Mouse (Mus musculus) lung, embryonic 14.5 days (tissue): ENCODE results near the gene Fuom. TPM values are rescaled to one million over a fixed set of nuclear protein-coding genes. Genes with fewer than 3 reads are reported as not detected.

Experiments
- ATAC-seq: fragments of 200-750 bp; cut with Nextera tagmentation; 2 replicates; pipeline ENCODE4 v1.8.0; 2017; ENCODE audit warnings: mild to moderate bottlenecking, moderate TSS enrichment, moderate library complexity; ENCODE audit not compliant: insufficient read depth
- DNase-seq: peaks from one replicate; pipeline ENCODE4 v3.0.0-alpha.2; 2015
- H3K27ac ChIP-seq: fragments of 300-500 bp; sonication (generic); 2 replicates; pipeline ENCODE4 v1.5.1; 2014; ENCODE audit warnings: low read depth, mild to moderate bottlenecking, moderate library complexity
- H3K27me3 ChIP-seq: fragments of 300-500 bp; sonication (generic); 2 replicates; pipeline ENCODE4 v1.6.1; 2014; ENCODE audit warnings: low read length, control low read depth; ENCODE audit not compliant: insufficient read depth
- H3K36me3 ChIP-seq: fragments of 300-500 bp; sonication (generic); 2 replicates; pipeline ENCODE4 v1.6.1; 2014; ENCODE audit warnings: control low read depth; ENCODE audit not compliant: insufficient read depth
- H3K4me1 ChIP-seq: fragments of 300-500 bp; sonication (generic); 2 replicates; pipeline ENCODE4 v1.6.1; 2014; ENCODE audit warnings: antibody characterized with exemption, control low read depth; ENCODE audit not compliant: insufficient read depth
- H3K4me2 ChIP-seq: fragments of 300-500 bp; sonication (generic); 2 replicates; pipeline ENCODE4 v1.6.1; 2014; ENCODE audit warnings: mild to moderate bottlenecking
- H3K4me3 ChIP-seq: fragments of 300-500 bp; sonication (generic); 2 replicates; pipeline ENCODE4 v1.5.1; 2014; ENCODE audit warnings: low read depth, low read length
- H3K9ac ChIP-seq: fragments of 300-500 bp; sonication (generic); 2 replicates; pipeline ENCODE4 v1.6.1; 2014
- H3K9me3 ChIP-seq: fragments of 300-500 bp; sonication (generic); 2 replicates; pipeline ENCODE4 v1.6.1; 2016; ENCODE audit warnings: low read depth, low read length, control low read depth
- CTCF ChIP-seq: IDR thresholded peaks from 2 replicates; pipeline ENCODE4 v1.5.1; 2016; ENCODE audit warnings: antibody characterized with exemption, low read depth
- WGBS: fragments of 180-500 bp; shearing (Covaris S2); extraction: QIAGEN DNeasy Blood & Tissue Kit; methylation state at CpG from one replicate; pipeline ENCODE4 v1.1.7; 2014; 5-methylcytosine and 5-hydroxymethylcytosine counted together
- polyA plus RNA-seq: library from polyadenylated mRNA; unstranded; fragments of >200 nt; fragmentation: Nextera tagmentation; extraction: Ambion mirVana; gene quantifications from 2 replicates; pipeline ENCODE4 v1.2.1, GENCODE M21; 2014

Gene Fuom
- polyA plus RNA-seq, 1 experiment from 2014 or later: 10.5 TPM

DNA sequence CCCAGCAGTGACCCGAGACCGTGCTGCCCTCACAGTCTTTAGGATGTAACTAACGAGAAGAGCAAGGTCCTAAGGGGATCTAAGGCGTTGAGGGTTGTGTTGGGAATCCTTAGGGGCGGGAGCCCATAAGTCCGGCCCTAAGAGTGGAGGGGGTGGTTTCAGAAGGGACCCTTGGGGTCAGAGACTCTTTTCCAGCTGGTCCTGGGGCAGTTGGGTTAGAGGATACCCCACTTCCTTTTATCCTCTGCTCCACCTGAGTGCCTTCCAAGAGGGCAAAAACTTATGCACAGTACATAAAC lies 40.5 kb downstream of the Fuom start:
- H3K4me3 ChIP-seq: peak overlapping the region; percentile 36; the same call in 1 of the 2 replicates
- H3K9me3 ChIP-seq: no peaks in the 10 kb centered on the region
- 0 out of 2 replicates have a peak, but pooled peaks cover 6% of the 10 kb centered on the region for H3K4me1 ChIP-seq
- WGBS: 4% methylated on average over 6 of the region's 6 CpGs
- DNase-seq (no peak), ATAC-seq (no peak)
- H3K27me3 ChIP-seq: peaks cover 67% of the 10 kb centered on the region
- H3K27ac ChIP-seq: no peak overlapping the region
- no peak overlapping the region for H3K9ac ChIP-seq
- no peak for TF ChIP-seq CTCF
- H3K36me3 ChIP-seq: no peaks in the 10 kb centered on the region
- peak overlapping the region; percentile 74 for H3K4me2 ChIP-seq

DNA sequence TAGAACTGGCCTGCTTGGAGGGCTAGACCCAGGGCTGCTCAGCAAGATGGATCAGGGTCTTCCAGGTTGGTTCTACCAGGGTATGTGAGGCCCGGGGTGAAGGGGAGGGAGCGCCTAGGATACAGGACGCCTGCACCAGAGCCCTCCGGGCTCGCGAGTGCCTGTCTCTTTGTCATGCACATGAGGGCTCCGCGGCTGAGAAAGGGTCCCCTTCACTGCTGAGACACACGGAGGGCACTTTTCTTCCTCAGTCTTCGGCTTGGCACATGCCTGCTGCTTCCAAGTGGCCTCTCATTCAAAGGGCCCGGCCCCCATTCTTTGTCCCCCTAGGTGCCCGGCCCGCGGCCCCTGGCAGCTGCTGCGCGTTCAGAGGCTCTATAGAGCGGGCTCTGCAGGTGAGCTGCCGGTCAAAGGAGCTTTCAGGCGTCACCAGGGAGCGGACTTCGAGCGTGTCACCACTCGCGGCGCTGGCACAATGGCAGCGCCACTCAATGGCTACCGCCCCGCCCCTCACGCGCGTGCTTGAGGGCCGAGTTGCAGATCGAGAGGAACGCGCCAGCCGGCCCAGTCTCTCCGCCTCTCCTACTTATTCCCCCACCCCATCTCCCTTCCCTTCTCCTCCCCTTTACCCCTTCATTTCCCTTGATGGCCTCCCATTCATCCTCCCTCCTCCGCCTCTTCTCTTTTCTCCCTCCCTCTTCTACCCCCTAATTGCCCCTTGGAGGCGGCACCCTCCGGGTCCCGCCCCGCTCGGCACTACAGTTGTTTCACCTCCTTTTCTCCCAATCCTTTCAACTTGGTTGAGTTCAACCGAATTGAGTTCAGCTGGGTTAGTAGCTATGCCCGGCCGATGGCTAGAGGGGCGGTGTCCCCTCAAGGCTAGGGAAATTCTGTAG lies 41.1 kb downstream of the Fuom start:
- Histone ChIP-seq H3K4me1 (0 out of 2 replicates have a peak, but pooled peaks cover 6% of the 10 kb centered on the region), H3K4me2 (peak overlapping the region; percentile 74), H3K27me3 (peaks cover 68% of the 10 kb centered on the region), H3K36me3 (no peaks in the 10 kb centered on the region), H3K9ac (peak overlapping the region; percentile 40), H3K9me3 (no peaks in the 10 kb centered on the region), H3K4me3 (peak overlapping the region; percentile 36), H3K27ac (no peak overlapping the region)
- WGBS: 2% methylated on average over 47 of the region's 47 CpGs
- ATAC-seq (peak; percentile 29; the same call in 1 of the 2 replicates), DNase-seq (peak; percentile 70)
- TF ChIP-seq CTCF: no peak

DNA sequence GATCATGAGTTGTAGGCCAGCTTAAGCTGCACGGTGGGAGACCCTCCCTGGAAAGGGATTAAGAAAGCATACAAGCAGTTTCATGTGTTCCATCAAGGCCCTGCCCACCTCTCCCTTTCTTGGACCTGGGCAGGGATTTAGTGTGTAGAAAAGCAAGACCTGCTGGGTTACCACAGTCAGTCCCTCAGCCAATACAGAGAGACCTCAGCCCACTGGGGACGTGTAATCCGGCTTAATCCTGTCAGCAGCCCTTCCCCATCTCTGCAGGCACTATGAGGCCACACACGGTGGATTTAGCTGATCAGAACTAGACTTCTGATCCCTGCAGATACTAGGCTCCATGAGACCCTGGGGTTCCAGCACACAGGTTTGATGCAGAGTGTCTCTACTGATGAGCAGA lies 42.6 kb downstream of the Fuom start:
- H3K27me3 ChIP-seq: peaks cover 72% of the 10 kb centered on the region

DNA sequence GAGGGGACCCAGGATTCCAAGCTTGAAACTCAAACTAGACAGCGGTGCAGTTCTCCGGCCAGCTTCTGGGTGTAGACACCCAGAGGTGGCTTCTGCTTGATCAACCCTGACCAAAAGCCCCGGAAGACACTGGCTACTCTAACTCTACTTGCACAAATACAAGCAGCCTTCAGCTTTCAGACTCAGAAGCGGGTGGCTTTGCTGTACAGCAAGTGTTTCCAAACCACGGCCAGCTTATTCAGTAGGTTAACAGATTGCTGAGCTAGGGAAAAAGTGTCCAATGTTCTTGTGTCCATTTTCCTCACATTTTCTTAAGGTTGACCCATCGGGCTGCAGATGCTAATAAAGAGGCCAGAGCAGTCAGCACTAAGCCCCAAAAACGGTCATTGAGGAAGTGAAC lies 43.7 kb downstream of the Fuom start:
- TF ChIP-seq CTCF: no peak
- Histone ChIP-seq H3K4me2 (peak overlapping the region; percentile 78), H3K4me3 (peak overlapping the region; percentile 42), H3K4me1 (0 out of 2 replicates have a peak, but pooled peaks cover 6% of the 10 kb centered on the region), H3K27me3 (peaks cover 71% of the 10 kb centered on the region), H3K9ac (peak overlapping the region; percentile 42; the same call in 1 of the 2 replicates), H3K36me3 (no peaks in the 10 kb centered on the region), H3K9me3 (no peaks in the 10 kb centered on the region), H3K27ac (no peak overlapping the region)
- WGBS: 26% methylated on average over 7 of the region's 7 CpGs
- ATAC-seq: no peak
- peak; percentile 5 for DNase-seq

More for the DNA sequence above, 42.6 kb downstream of the Fuom start:
- no peak for TF ChIP-seq CTCF
- no peak for ATAC-seq
- no peaks in the 10 kb centered on the region for H3K9me3 ChIP-seq
- WGBS: 27% methylated on average over 4 of the region's 4 CpGs
- no peak overlapping the region for H3K9ac ChIP-seq
- no peak overlapping the region for H3K27ac ChIP-seq
- H3K36me3 ChIP-seq: no peaks in the 10 kb centered on the region
- no peak overlapping the region for H3K4me3 ChIP-seq
- H3K4me2 ChIP-seq: no peak overlapping the region
- 0 out of 2 replicates have a peak, but pooled peaks cover 6% of the 10 kb centered on the region for H3K4me1 ChIP-seq
- no peak for DNase-seq

DNA sequence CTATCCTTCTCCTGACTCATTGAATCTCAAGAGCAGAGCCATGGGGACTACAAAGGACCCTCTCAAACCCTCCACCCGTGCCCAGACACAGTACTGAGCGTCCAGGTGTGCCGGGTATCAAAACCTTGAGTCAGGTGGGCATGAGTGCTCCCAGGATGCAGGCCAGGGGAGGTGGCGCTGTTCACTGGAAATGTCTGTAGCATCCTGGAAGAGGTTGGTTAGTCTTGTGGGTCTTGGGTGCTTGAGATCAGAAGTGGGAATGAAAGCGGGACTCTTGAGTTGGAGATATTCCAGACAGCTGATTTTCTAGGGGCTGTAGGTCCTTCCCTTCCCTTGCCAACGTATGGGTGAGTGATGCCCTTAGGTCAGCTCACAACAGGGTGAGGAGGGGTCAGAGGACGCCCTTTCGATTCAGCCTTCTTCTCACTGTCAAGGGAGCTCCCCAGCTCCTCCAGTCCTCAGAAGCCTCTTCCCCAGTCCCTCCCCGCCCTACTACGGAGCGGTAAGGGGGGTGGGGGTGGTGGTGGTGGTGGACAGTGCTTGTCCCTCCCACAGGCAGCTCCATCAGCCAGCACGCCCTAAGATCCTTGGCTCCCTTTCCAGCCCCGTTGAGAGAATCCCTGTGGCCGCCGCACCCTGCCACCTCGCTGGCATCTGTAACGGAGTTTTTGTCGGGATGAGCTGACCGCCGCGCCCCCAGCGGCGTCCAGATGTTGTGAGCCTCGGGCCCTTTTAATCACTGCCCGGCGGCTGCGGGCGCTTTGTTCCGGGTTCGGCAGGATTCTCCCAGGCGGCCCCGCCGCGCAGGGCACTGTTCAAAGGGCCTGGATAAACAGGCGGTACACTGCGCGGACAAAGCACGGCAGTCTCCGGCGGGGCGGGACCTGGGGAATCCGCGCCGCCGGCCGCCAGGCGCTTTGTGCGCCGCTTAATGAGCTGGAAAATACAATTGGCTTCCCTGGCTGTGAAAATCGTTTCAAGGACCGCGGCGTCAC lies 44.5 kb downstream of the Fuom start:
- Histone ChIP-seq H3K9ac (peak overlapping the region; percentile 42; the same call in 1 of the 2 replicates), H3K4me1 (0 out of 2 replicates have a peak, but pooled peaks cover 6% of the 10 kb centered on the region), H3K27ac (no peak overlapping the region), H3K9me3 (no peaks in the 10 kb centered on the region), H3K27me3 (peaks cover 70% of the 10 kb centered on the region), H3K4me3 (peak overlapping the region; percentile 42), H3K36me3 (no peaks in the 10 kb centered on the region), H3K4me2 (peak overlapping the region; percentile 78)
- WGBS: 3% methylated on average over 53 of the region's 53 CpGs
- peak; percentile 26; the same call in 1 of the 2 replicates for TF ChIP-seq CTCF
- DNase-seq (peak; percentile 74), ATAC-seq (peak; percentile 71)

DNA sequence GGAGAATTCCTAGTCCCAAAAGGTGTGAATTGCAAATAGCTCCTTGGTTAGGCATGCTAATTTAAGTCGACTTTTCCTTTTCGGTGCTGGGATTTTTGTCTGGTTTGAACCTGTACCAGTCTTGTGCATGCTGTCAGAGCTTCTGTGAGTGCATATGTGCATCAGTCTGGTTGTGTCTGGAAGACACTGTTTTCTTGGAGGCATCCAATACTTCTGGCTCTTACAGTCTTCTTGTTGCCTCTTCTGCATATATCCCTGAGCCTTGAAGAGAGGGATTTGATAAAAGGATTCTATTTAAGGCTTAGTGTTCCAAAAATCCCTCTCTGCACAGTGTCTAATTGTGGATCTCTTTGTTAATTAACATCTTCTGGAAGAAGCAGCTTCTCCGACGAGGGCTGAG lies 48.1 kb downstream of the Fuom start:
- Histone ChIP-seq H3K27ac (no peak overlapping the region), H3K36me3 (no peaks in the 10 kb centered on the region), H3K9me3 (no peaks in the 10 kb centered on the region), H3K4me3 (no peak overlapping the region), H3K4me1 (0 out of 2 replicates have a peak, but pooled peaks cover 2% of the 10 kb centered on the region), H3K27me3 (peaks cover 68% of the 10 kb centered on the region), H3K4me2 (no peak overlapping the region), H3K9ac (no peak overlapping the region)
- 73% methylated on average over 4 of the region's 4 CpGs for WGBS
- DNase-seq (no peak), ATAC-seq (no peak)
- TF ChIP-seq CTCF: no peak
